Mouse (Mus musculus): ENCODE measurements around the gene Tmem132d.

GRCm38 (mm10) chr5:128460605-128461004 is 27.7 kb upstream of the Tmem132d start:
- TF ChIP-seq CTCF (IDR thresholded peaks at IDR 0.05; ENCODE audit: borderline replicate concordance, insufficient read depth, low read depth, low read length) (no peak), POLR2A (IDR thresholded peaks at IDR 0.05; ENCODE audit: borderline replicate concordance, insufficient read depth, low read length) (no peak)
